ENCODE assay signal across 13 mouse cellular contexts in the genomic region with DNA sequence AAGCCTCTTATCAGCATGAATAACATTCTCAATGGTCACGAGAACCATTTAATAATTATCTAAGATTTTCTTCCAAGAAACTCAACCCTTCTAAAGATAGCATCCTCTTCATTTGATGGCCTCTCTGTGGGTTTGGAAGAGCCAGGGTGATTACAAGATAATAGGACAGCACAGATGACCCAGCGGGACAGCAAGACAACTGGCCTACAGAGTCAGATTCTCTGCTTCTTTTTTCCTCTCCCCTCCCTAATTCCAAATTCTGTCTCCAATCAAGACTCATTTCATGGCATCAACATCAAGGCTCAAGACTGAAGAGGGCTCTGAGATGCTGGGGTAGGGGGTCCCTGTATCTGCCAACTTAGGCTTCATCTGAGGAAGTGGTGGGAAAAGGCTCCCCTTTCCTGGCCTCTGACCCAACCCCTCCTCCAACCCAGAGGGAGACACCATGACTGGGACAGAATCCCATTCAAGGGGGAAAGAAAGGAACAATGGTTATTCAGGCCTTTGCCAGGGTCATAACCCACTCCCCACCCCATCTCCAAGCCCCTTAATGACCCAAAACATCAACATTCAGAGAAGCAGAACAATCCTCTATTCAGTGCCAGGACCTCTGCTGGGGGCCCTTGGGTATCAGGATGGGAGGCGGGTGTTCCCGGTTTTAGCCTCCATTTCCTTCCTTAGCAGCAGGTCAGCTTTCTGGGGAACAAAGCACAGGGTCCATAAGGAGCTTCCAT. TPM values are rescaled to one million over a fixed set of nuclear protein-coding genes. Genes with fewer than 3 reads are reported as not detected.
DNase-seq lines count a peak whose midpoint lies in the region; ATAC-seq and TF ChIP-seq lines count a peak whose summit lies in the region.
"Had no signal": no experiment of that assay in that cellular context is flagged by ENCODE, and none has a peak within 500 bp of the region (broad histone marks: within the 10 kb centered on the region; RNA-seq: fewer than 3 reads in every experiment).

No protein-coding gene starts in this region.

- peak; percentile 51 for DNase-seq in kidney, adult 2 months
- DNase-seq in adrenal gland, postnatal 25 days, result no peak
- no peak for DNase-seq in frontal cortex, postnatal 25 days (ENCODE audit: low spot score in 2 of 2)
- DNase-seq in ovary, adult 18-20 months (ENCODE audit: low spot score), result no peak
- DNase-seq: heart, postnatal 4 days; kidney, postnatal 10 days had no signal

- H3K4me2 ChIP-seq in kidney, embryonic 15.5 days, result no peak overlapping the region
- peak overlapping the region; percentile 18 for H3K4me2 ChIP-seq in hindbrain, embryonic 13.5 days
- peak overlapping the region; percentile 5; the same call in 1 of the 2 replicates for H3K4me2 ChIP-seq in midbrain, embryonic 16.5 days (ENCODE audit: low read length)
- H3K4me2 ChIP-seq: limb, embryonic 12.5 days had no signal

- H3K9ac ChIP-seq in kidney, embryonic 15.5 days, result no peak overlapping the region
- H3K9ac ChIP-seq in hindbrain, embryonic 13.5 days, result no peak overlapping the region
- H3K9ac ChIP-seq in midbrain, embryonic 16.5 days (ENCODE audit: low read depth, low read length), result no peak overlapping the region
- H3K9ac ChIP-seq: limb, embryonic 12.5 days had no signal

- WGBS in kidney, adult 2 months, result 59% methylated on average over 4 of the region's 4 CpGs
- WGBS in kidney, embryonic 15.5 days, result 65% methylated on average over 4 of the region's 4 CpGs
- 14% methylated on average over 4 of the region's 4 CpGs for WGBS in hindbrain, embryonic 13.5 days
- WGBS in midbrain, embryonic 16.5 days, result 21% methylated on average over 4 of the region's 4 CpGs

- H3K36me3 ChIP-seq in kidney, adult 2 months (ENCODE audit: control insufficient read depth, insufficient read depth, low read length), result no peaks in the 10 kb centered on the region
- peaks cover 18% of the 10 kb centered on the region for H3K36me3 ChIP-seq in kidney, embryonic 15.5 days
- H3K36me3 ChIP-seq in hindbrain, embryonic 13.5 days, result peaks cover 23% of the 10 kb centered on the region
- H3K36me3 ChIP-seq in midbrain, embryonic 16.5 days (ENCODE audit: control insufficient read depth, insufficient read depth, low read length), result peaks cover 19% of the 10 kb centered on the region

- peaks cover 8% of the 10 kb centered on the region for H3K4me1 ChIP-seq in kidney, adult 2 months (ENCODE audit: control insufficient read depth, insufficient read depth, low read length)
- peaks cover 17% of the 10 kb centered on the region for H3K4me1 ChIP-seq in kidney, embryonic 15.5 days
- peaks cover 82% of the 10 kb centered on the region for H3K4me1 ChIP-seq in hindbrain, embryonic 13.5 days (replicated peaks)
- peaks cover 44% of the 10 kb centered on the region for H3K4me1 ChIP-seq in midbrain, embryonic 16.5 days (ENCODE audit: control insufficient read depth, insufficient read depth, low read length)

- no peaks in the 10 kb centered on the region for H3K9me3 ChIP-seq in kidney, embryonic 15.5 days (replicated peaks)
- no peaks in the 10 kb centered on the region for H3K9me3 ChIP-seq in hindbrain, embryonic 13.5 days
- H3K9me3 ChIP-seq in midbrain, embryonic 16.5 days (replicated peaks; ENCODE audit: control insufficient read depth, low read length, poor library complexity, severe bottlenecking), result no peaks in the 10 kb centered on the region
- H3K9me3 ChIP-seq: limb, embryonic 12.5 days had no signal

- TF ChIP-seq POLR2A in kidney, adult 2 months (IDR thresholded peaks at IDR 0.05; ENCODE audit: low read depth, low read length), result no peak

- H3K27ac ChIP-seq in kidney, adult 2 months (ENCODE audit: insufficient read depth, low read depth, low read length), result peak overlapping the region; percentile 58; the same call in 1 of the 2 replicates
- H3K27ac ChIP-seq in kidney, embryonic 15.5 days, result no peak overlapping the region
- H3K27ac ChIP-seq in hindbrain, embryonic 13.5 days, result peak overlapping the region; percentile 97
- H3K27ac ChIP-seq in midbrain, embryonic 16.5 days (ENCODE audit: low read length), result no peak overlapping the region
- H3K27ac ChIP-seq: limb, embryonic 12.5 days; macrophage had no signal

- H3K4me3 ChIP-seq in kidney, adult 2 months (ENCODE audit: insufficient read depth, low read depth, low read length), result no peak overlapping the region
- no peak overlapping the region for H3K4me3 ChIP-seq in kidney, embryonic 15.5 days (replicated peaks)
- H3K4me3 ChIP-seq in hindbrain, embryonic 13.5 days, result no peak overlapping the region
- no peak overlapping the region for H3K4me3 ChIP-seq in midbrain, embryonic 16.5 days (ENCODE audit: low read depth, low read length)
- H3K4me3 ChIP-seq: limb, embryonic 12.5 days had no signal

- no peak for TF ChIP-seq CTCF in kidney, adult 2 months (conservative IDR thresholded peaks at IDR 0.05; ENCODE audit: insufficient read depth, insufficient read length, low read depth, low read length)

- H3K27me3 ChIP-seq in kidney, adult 2 months (replicated peaks; ENCODE audit: control insufficient read depth, insufficient read depth, low read length), result no peaks in the 10 kb centered on the region
- H3K27me3 ChIP-seq in kidney, embryonic 15.5 days, result no peaks in the 10 kb centered on the region
- no peaks in the 10 kb centered on the region for H3K27me3 ChIP-seq in hindbrain, embryonic 13.5 days
- H3K27me3 ChIP-seq in midbrain, embryonic 16.5 days (ENCODE audit: control insufficient read depth, insufficient read depth, low read depth, low read length), result no peaks in the 10 kb centered on the region
- H3K27me3 ChIP-seq: limb, embryonic 12.5 days had no signal

- no peak for ATAC-seq in kidney, embryonic 15.5 days (replicated peaks; ENCODE audit: low FRiP score)
- ATAC-seq in hindbrain, embryonic 13.5 days (ENCODE audit: low FRiP score), result no peak
- ATAC-seq in midbrain, embryonic 16.5 days, result no peak
- ATAC-seq: activated CD4-positive, CD25-positive, alpha-beta regulatory T cell, adult 4 months had no signal

RNA-seq across cellular contexts. Expression of a gene that starts 7.6 kb away (rescaled TPM):
- 10.6 and 11.3 TPM in 2 replicates for polyA plus RNA-seq in kidney, adult 2 months (2012; rRNA removed)
- polyA plus RNA-seq in kidney, embryonic 15.5 days (2015; fragmentation: Nextera tagmentation; extraction: Ambion mirVana), result 6.2 and 6.7 TPM in 2 replicates
- polyA plus RNA-seq in hindbrain, embryonic 13.5 days (2015; fragmentation: Nextera tagmentation; extraction: Ambion mirVana), result 34.8 and 36.8 TPM in 2 replicates
- 38.6 and 39.3 TPM in 2 replicates for polyA plus RNA-seq in midbrain, embryonic 16.5 days (2015; fragmentation: Nextera tagmentation; extraction: Ambion mirVana)
- total RNA-seq in adrenal gland, postnatal 25 days (2021), result 14.9 and 15.1 TPM in 2 replicates

RNA-seq across cellular contexts. Expression of a gene that starts 33.0 kb away (rescaled TPM):
- polyA plus RNA-seq in kidney, adult 2 months (2012; rRNA removed), result 3.8 and 7.4 TPM in 2 replicates
- 0.57 and 0.62 TPM in 2 replicates for polyA plus RNA-seq in kidney, embryonic 15.5 days (2015; fragmentation: Nextera tagmentation; extraction: Ambion mirVana)
- polyA plus RNA-seq in hindbrain, embryonic 13.5 days (2015; fragmentation: Nextera tagmentation; extraction: Ambion mirVana), result 0.47 and 0.78 TPM in 2 replicates
- polyA plus RNA-seq in midbrain, embryonic 16.5 days (2015; fragmentation: Nextera tagmentation; extraction: Ambion mirVana), result 0.69 and 0.71 TPM in 2 replicates
- 12.4 and 16.5 TPM in 2 replicates for total RNA-seq in adrenal gland, postnatal 25 days (2021)
- total RNA-seq: MEL had no signal

RNA-seq across cellular contexts. Expression of a gene that starts 51.9 kb away (rescaled TPM):
- polyA plus RNA-seq in kidney, adult 2 months (2012; rRNA removed), result 0.45 and 1.4 TPM in 2 replicates
- 25.3 and 26.3 TPM in 2 replicates for polyA plus RNA-seq in kidney, embryonic 15.5 days (2015; fragmentation: Nextera tagmentation; extraction: Ambion mirVana)
- 7.8 and 8.0 TPM in 2 replicates for polyA plus RNA-seq in hindbrain, embryonic 13.5 days (2015; fragmentation: Nextera tagmentation; extraction: Ambion mirVana)
- polyA plus RNA-seq in midbrain, embryonic 16.5 days (2015; fragmentation: Nextera tagmentation; extraction: Ambion mirVana), result 5.3 and 6.5 TPM in 2 replicates
- total RNA-seq in adrenal gland, postnatal 25 days (2021), result 6.3 and 6.7 TPM in 2 replicates

Comparison
In these comparisons a context has a peak if more than half of its experiments do, and no peak if none do; other contexts are left out.
1. H3K27ac ChIP-seq: peak in kidney, adult 2 months (single experiment) and hindbrain, embryonic 13.5 days (single experiment); none in kidney, embryonic 15.5 days (single experiment) and midbrain, embryonic 16.5 days (single experiment).